Mouse (Mus musculus) midbrain, embryonic 15.5 days (tissue): ENCODE measurements at regions not wholly inside any gene's neighbourhood (a gene's known extent, or its start where the extent isn't known, plus 50 kb on each side); places are given as distances from the start of the nearest gene placed in this dataset.
"Not testable (repeated sequence)": the region's sequence is repeated elsewhere in the genome, so short reads cannot be mapped to it uniquely, and the experiment has no call there.

Experiments used
- ATAC-seq: fragments of 200-750 bp; cut with Nextera tagmentation; replicated peaks from 2 replicates; pipeline ENCODE4 v1.8.0; 2017; ENCODE audit warnings: moderate TSS enrichment
- H3K27ac ChIP-seq: fragments of 300-500 bp; sonication (generic); 2 replicates; pipeline ENCODE4 v1.5.1; 2015; ENCODE audit warnings: mild to moderate bottlenecking, inconsistent platforms
- H3K27me3 ChIP-seq: fragments of 300-500 bp; sonication (generic); replicated peaks from 2 replicates; pipeline ENCODE4 v1.6.1; 2015; ENCODE audit warnings: inconsistent platforms
- H3K36me3 ChIP-seq: fragments of 300-500 bp; sonication (generic); replicated peaks from 2 replicates; pipeline ENCODE4 v1.6.1; 2015; ENCODE audit warnings: inconsistent platforms
- H3K4me1 ChIP-seq: fragments of 300-500 bp; sonication (generic); 2 replicates; pipeline ENCODE4 v1.6.1; 2015; ENCODE audit warnings: inconsistent platforms
- H3K4me2 ChIP-seq: fragments of 300-500 bp; sonication (generic); 2 replicates; pipeline ENCODE4 v1.6.1; 2015; ENCODE audit warnings: inconsistent platforms, mild to moderate bottlenecking, moderate library complexity
- H3K4me3 ChIP-seq: fragments of 300-500 bp; sonication (generic); 2 replicates; pipeline ENCODE4 v1.5.1; 2015; ENCODE audit warnings: mild to moderate bottlenecking, inconsistent platforms
- H3K9ac ChIP-seq: fragments of 300-500 bp; sonication (generic); 2 replicates; pipeline ENCODE4 v1.6.1; 2015; ENCODE audit warnings: mild to moderate bottlenecking, inconsistent platforms
- H3K9me3 ChIP-seq: fragments of 300-500 bp; sonication (generic); 2 replicates; pipeline ENCODE4 v1.6.1; 2016; ENCODE audit warnings: inconsistent platforms
- WGBS: fragments of 180-500 bp; shearing (Covaris S2); methylation state at CpG from one replicate; pipeline ENCODE4 v1.1.7; 2015; ENCODE audit warnings: mixed read lengths; 5-methylcytosine and 5-hydroxymethylcytosine counted together

- WGBS: 68% methylated on average over 2 of the region's 2 CpGs
- H3K27me3 ChIP-seq: no peaks in the 10 kb centered on the region
- no peak for ATAC-seq
Measured at GRCm38 (mm10) chr3:111194541-111194940, 943.7 kb upstream of the Prmt6 start.

GRCm38 (mm10) chr3:111166698-111167097 is 915.9 kb upstream of the Prmt6 start:
- H3K9me3 ChIP-seq: no peaks in the 10 kb centered on the region
- whole genome bisulfite sequencing: 87% methylated on average over 3 of the region's 3 CpGs
- no peaks in the 10 kb centered on the region for H3K36me3 ChIP-seq
- no peak overlapping the region for H3K4me3 ChIP-seq
- ATAC-seq: no peak
- no peaks in the 10 kb centered on the region for H3K27me3 ChIP-seq
- H3K4me2 ChIP-seq: no peak overlapping the region
- H3K4me1 ChIP-seq: no peaks in the 10 kb centered on the region
- no peak overlapping the region for H3K27ac ChIP-seq
- no peak overlapping the region for H3K9ac ChIP-seq

More at GRCm38 (mm10) chr3:111194541-111194940, 943.7 kb upstream of the Prmt6 start:
- no peaks in the 10 kb centered on the region for H3K4me1 ChIP-seq
- H3K27ac ChIP-seq: no peak overlapping the region
- no peak overlapping the region for H3K4me2 ChIP-seq
- H3K36me3 ChIP-seq: no peaks in the 10 kb centered on the region
- no peaks in the 10 kb centered on the region for H3K9me3 ChIP-seq
- H3K9ac ChIP-seq: no peak overlapping the region
- H3K4me3 ChIP-seq: no peak overlapping the region

- WGBS: 89% methylated on average over 1 of the region's 1 CpGs
- not testable (repeated sequence) for H3K27ac ChIP-seq
Measured at GRCm38 (mm10) chr3:111141196-111141595, 890.4 kb upstream of the Prmt6 start.

GRCm38 (mm10) chr3:111108982-111109381 is 858.2 kb upstream of the Prmt6 start:
- Histone ChIP-seq H3K9me3 (no peaks in the 10 kb centered on the region), H3K27me3 (no peaks in the 10 kb centered on the region), H3K9ac (no peak overlapping the region), H3K36me3 (no peaks in the 10 kb centered on the region), H3K4me2 (no peak overlapping the region), H3K4me1 (no peaks in the 10 kb centered on the region), H3K4me3 (no peak overlapping the region), H3K27ac (no peak overlapping the region)
- ATAC-seq: no peak
- 92% methylated on average over 7 of the region's 7 CpGs for WGBS

More at GRCm38 (mm10) chr3:111141196-111141595, 890.4 kb upstream of the Prmt6 start:
- not testable (repeated sequence) for H3K9ac ChIP-seq, H3K4me1 ChIP-seq, H3K36me3 ChIP-seq, H3K9me3 ChIP-seq, H3K27me3 ChIP-seq, H3K4me3 ChIP-seq, H3K4me2 ChIP-seq, ATAC-seq

GRCm38 (mm10) chr3:111102646-111103045 is 851.8 kb upstream of the Prmt6 start:
- Histone ChIP-seq H3K9ac (no peak overlapping the region), H3K4me3 (no peak overlapping the region), H3K36me3 (no peaks in the 10 kb centered on the region), H3K27ac (no peak overlapping the region), H3K9me3 (no peaks in the 10 kb centered on the region), H3K27me3 (no peaks in the 10 kb centered on the region), H3K4me1 (no peaks in the 10 kb centered on the region), H3K4me2 (no peak overlapping the region)
- no peak for ATAC-seq
- WGBS: 76% methylated on average over 1 of the region's 1 CpGs

GRCm38 (mm10) chr3:111074311-111074710 is 823.5 kb upstream of the Prmt6 start:
- Histone ChIP-seq H3K9ac (no peak overlapping the region), H3K4me2 (no peak overlapping the region), H3K9me3 (no peaks in the 10 kb centered on the region), H3K36me3 (no peaks in the 10 kb centered on the region), H3K4me1 (peaks cover 3% of the 10 kb centered on the region), H3K27me3 (no peaks in the 10 kb centered on the region), H3K4me3 (no peak overlapping the region), H3K27ac (no peak overlapping the region)
- no peak for ATAC-seq
- WGBS: 57% methylated on average over 1 of the region's 1 CpGs

- H3K4me2 ChIP-seq: no peak overlapping the region
- H3K27ac ChIP-seq: no peak overlapping the region
- H3K9ac ChIP-seq: no peak overlapping the region
- ATAC-seq: no peak
- H3K4me3 ChIP-seq: no peak overlapping the region
- H3K36me3 ChIP-seq: no peaks in the 10 kb centered on the region
- no peaks in the 10 kb centered on the region for H3K9me3 ChIP-seq
- peaks cover 3% of the 10 kb centered on the region for H3K4me1 ChIP-seq
- H3K27me3 ChIP-seq: no peaks in the 10 kb centered on the region
Measured at GRCm38 (mm10) chr3:111070301-111070700, 819.5 kb upstream of the Prmt6 start.

- no peak overlapping the region for H3K9ac ChIP-seq
- H3K27ac ChIP-seq: no peak overlapping the region
- WGBS: 51% methylated on average over 2 of the region's 2 CpGs
- no peaks in the 10 kb centered on the region for H3K9me3 ChIP-seq
- no peaks in the 10 kb centered on the region for H3K36me3 ChIP-seq
- no peak overlapping the region for H3K4me3 ChIP-seq
- H3K4me1 ChIP-seq: peaks cover 3% of the 10 kb centered on the region
- no peak overlapping the region for H3K4me2 ChIP-seq
- peak; percentile 70 for ATAC-seq
- H3K27me3 ChIP-seq: no peaks in the 10 kb centered on the region
Measured at GRCm38 (mm10) chr3:111069843-111070242, 819.0 kb upstream of the Prmt6 start.

GRCm38 (mm10) chr3:111069156-111069555 is 818.4 kb upstream of the Prmt6 start:
- WGBS: 21% methylated on average over 7 of the region's 7 CpGs
- Histone ChIP-seq H3K4me3 (no peak overlapping the region), H3K9ac (no peak overlapping the region), H3K4me1 (peaks cover 3% of the 10 kb centered on the region), H3K36me3 (no peaks in the 10 kb centered on the region), H3K27me3 (no peaks in the 10 kb centered on the region), H3K27ac (no peak overlapping the region), H3K9me3 (no peaks in the 10 kb centered on the region), H3K4me2 (no peak overlapping the region)
- no peak; the same call in 1 of the 2 replicates for ATAC-seq

GRCm38 (mm10) chr3:111049638-111050037 is 798.8 kb upstream of the Prmt6 start:
- Histone ChIP-seq H3K9ac (no peak overlapping the region), H3K4me2 (no peak overlapping the region), H3K36me3 (no peaks in the 10 kb centered on the region), H3K4me3 (no peak overlapping the region), H3K4me1 (no peaks in the 10 kb centered on the region), H3K27ac (no peak overlapping the region), H3K27me3 (no peaks in the 10 kb centered on the region), H3K9me3 (no peaks in the 10 kb centered on the region)
- no peak for ATAC-seq
- 82% methylated on average over 2 of the region's 2 CpGs for WGBS
